Mouse (Mus musculus) MEL (cell line): ENCODE measurements around the gene Arr3. TPM values are rescaled to one million over a fixed set of nuclear protein-coding genes. Genes with fewer than 3 reads are reported as not detected.

Experiments used
- DNase-seq: peaks from one replicate; pipeline ENCODE4 v3.0.0; 2011; ENCODE audit warnings: low read depth, low spot score
- H3K27ac ChIP-seq: 2 replicates; pipeline ENCODE4 v1.5.1; 2012; ENCODE audit warnings: low read depth, mild to moderate bottlenecking, control low read depth, low read length, moderate library complexity; ENCODE audit not compliant: control insufficient read depth
- H3K27me3 ChIP-seq, 2 experiments: fragments of 150-350 bp in 1 of 2; sonication (generic) in 1 of 2; 2 replicates each; pipeline ENCODE4 v1.6.1; 2012; ENCODE audit warnings: low read length in 2 of 2, mild to moderate bottlenecking in 2 of 2, improper control_type of control experiment in 1 of 2, moderate library complexity in 1 of 2; ENCODE audit not compliant: insufficient read depth in 2 of 2, control insufficient read depth in 1 of 2
- H3K36me3 ChIP-seq, 2 experiments: 2 replicates each; pipeline ENCODE4 v1.6.1; 2012 to 2014; ENCODE audit warnings: low read length in 2 of 2, improper control_type of control experiment in 1 of 2, inconsistent platforms in 1 of 2, mild to moderate bottlenecking in 1 of 2; ENCODE audit not compliant: insufficient read depth in 2 of 2, control insufficient read depth in 1 of 2
- H3K4me1 ChIP-seq, 2 experiments: fragments of 150-350 bp in 1 of 2; sonication (generic) in 1 of 2; 2 replicates each; pipeline ENCODE4 v1.6.1; 2012; ENCODE audit warnings: low read length in 2 of 2, improper control_type of control experiment in 1 of 2, mild to moderate bottlenecking in 1 of 2; ENCODE audit not compliant: insufficient read depth in 2 of 2, control insufficient read depth in 1 of 2
- H3K4me3 ChIP-seq, 2 experiments: fragments of 150-350 bp in 1 of 2; sonication (generic) in 1 of 2; 2 replicates each; pipeline ENCODE4 v1.5.1; 2012; ENCODE audit warnings: low read depth in 2 of 2, low read length in 2 of 2, mild to moderate bottlenecking in 2 of 2, moderate library complexity in 2 of 2, control low read depth in 1 of 2, improper control_type of control experiment in 1 of 2; ENCODE audit not compliant: control insufficient read depth in 1 of 2, insufficient read depth in 1 of 2
- H3K79me2 ChIP-seq: 2 replicates; pipeline ENCODE4 v1.6.1; 2012; ENCODE audit warnings: mild to moderate bottlenecking, low read length, moderate library complexity; ENCODE audit not compliant: control insufficient read depth, poor library complexity, insufficient read depth
- H3K9ac ChIP-seq: 2 replicates; pipeline ENCODE4 v1.6.1; 2012; ENCODE audit warnings: low read depth, mild to moderate bottlenecking, control low read depth, low read length, moderate library complexity; ENCODE audit not compliant: control insufficient read depth, poor library complexity, severe bottlenecking
- H3K9me3 ChIP-seq: fragments of 150-350 bp; sonication (generic); replicated peaks from 2 replicates; pipeline ENCODE4 v1.6.1; 2012; ENCODE audit warnings: mild to moderate bottlenecking, low read length, improper control_type of control experiment, moderate library complexity; ENCODE audit not compliant: insufficient read depth
- CHD1 ChIP-seq: IDR thresholded peaks from 2 replicates; pipeline ENCODE4 v1.6.1; 2012; ENCODE audit warnings: low read depth, mild to moderate bottlenecking, inconsistent platforms, low read length, improper control_type of control experiment
- CHD2 ChIP-seq: IDR thresholded peaks from 2 replicates; pipeline ENCODE4 v1.6.1; 2011; ENCODE audit warnings: low read length, improper control_type of control experiment
- CTCF ChIP-seq, 3 experiments: IDR thresholded peaks in 2 of 3; conservative IDR thresholded peaks in 1 of 3; 2 replicates each; pipeline ENCODE4 v1.5.1; 2011 to 2012; ENCODE audit warnings: low read length in 3 of 3, low read depth in 2 of 3, mild to moderate bottlenecking in 2 of 3, improper control_type of control experiment in 1 of 3, inconsistent platforms in 1 of 3, mixed read lengths in 1 of 3, moderate library complexity in 1 of 3; ENCODE audit not compliant: control insufficient read depth in 1 of 3, insufficient read depth in 1 of 3, poor library complexity in 1 of 3, severe bottlenecking in 1 of 3
- E2F4 ChIP-seq: IDR thresholded peaks from 2 replicates; pipeline ENCODE4 v1.6.1; 2011; ENCODE audit warnings: low read depth, low read length, improper control_type of control experiment, borderline replicate concordance
- EP300 ChIP-seq, 2 experiments: IDR thresholded peaks; 2 replicates each; pipeline ENCODE4 v1.6.1; 2011; ENCODE audit warnings: improper control_type of control experiment in 2 of 2, low read length in 2 of 2, low read depth in 1 of 2, mild to moderate bottlenecking in 1 of 2
- ETS1 ChIP-seq: IDR thresholded peaks from 2 replicates; pipeline ENCODE4 v1.6.1; 2012; ENCODE audit warnings: low read depth, mild to moderate bottlenecking, inconsistent platforms, low read length, improper control_type of control experiment, moderate library complexity
- GATA1 ChIP-seq: IDR thresholded peaks from 2 replicates; pipeline ENCODE4 v1.6.1; 2011; ENCODE audit warnings: low read depth, low read length, improper control_type of control experiment
- HCFC1 ChIP-seq: IDR thresholded peaks from 2 replicates; pipeline ENCODE4 v1.6.1; 2012; ENCODE audit warnings: low read depth, mild to moderate bottlenecking, inconsistent platforms, low read length, improper control_type of control experiment, moderate library complexity
- JUND ChIP-seq: IDR thresholded peaks from 2 replicates; pipeline ENCODE4 v1.6.1; 2011; ENCODE audit warnings: low read depth, mild to moderate bottlenecking, improper control_type of control experiment, low read length
- NELFE ChIP-seq: IDR thresholded peaks from 2 replicates; pipeline ENCODE4 v1.6.1; 2011; ENCODE audit warnings: low read depth, low read length, improper control_type of control experiment
- POLR2A ChIP-seq, 2 experiments: IDR thresholded peaks; 2 replicates each; pipeline ENCODE4 v1.6.1; 2011 to 2012; ENCODE audit warnings: low read length in 2 of 2, mild to moderate bottlenecking in 2 of 2, control low read depth in 1 of 2, improper control_type of control experiment in 1 of 2, low read depth in 1 of 2, moderate library complexity in 1 of 2; ENCODE audit not compliant: control insufficient read depth in 1 of 2, insufficient read depth in 1 of 2, poor library complexity in 1 of 2
- POLR2AphosphoS2 ChIP-seq: IDR thresholded peaks from 2 replicates; pipeline ENCODE4 v1.6.1; 2011; ENCODE audit warnings: low read length, improper control_type of control experiment
- RAD21 ChIP-seq: IDR thresholded peaks from 2 replicates; pipeline ENCODE4 v1.6.1; 2011; ENCODE audit warnings: mild to moderate bottlenecking, low read depth, low read length, improper control_type of control experiment
- RCOR1 ChIP-seq: IDR thresholded peaks from 2 replicates; pipeline ENCODE4 v1.6.1; 2012; ENCODE audit warnings: low read depth, mild to moderate bottlenecking, inconsistent platforms, low read length, improper control_type of control experiment
- SIN3A ChIP-seq: IDR thresholded peaks from 2 replicates; pipeline ENCODE4 v1.6.1; 2012; ENCODE audit warnings: low read length, improper control_type of control experiment, inconsistent platforms
- USF1 ChIP-seq: IDR thresholded peaks from 2 replicates; pipeline ENCODE4 v1.6.1; 2014; ENCODE audit warnings: low read depth, mild to moderate bottlenecking, inconsistent platforms, low read length, improper control_type of control experiment, moderate library complexity
- USF2 ChIP-seq, 2 experiments: IDR thresholded peaks; 2 replicates each; pipeline ENCODE4 v1.6.1; 2011 to 2012; ENCODE audit warnings: improper control_type of control experiment in 2 of 2, low read length in 2 of 2, borderline replicate concordance in 1 of 2, inconsistent platforms in 1 of 2, low read depth in 1 of 2, mild to moderate bottlenecking in 1 of 2; ENCODE audit not compliant: insufficient read depth in 1 of 2
- ZKSCAN1 ChIP-seq: IDR thresholded peaks from 2 replicates; pipeline ENCODE4 v1.6.1; 2012; ENCODE audit warnings: low read depth, mild to moderate bottlenecking, inconsistent platforms, low read length, improper control_type of control experiment, moderate library complexity
- ZMIZ1 ChIP-seq: IDR thresholded peaks from 2 replicates; pipeline ENCODE4 v1.6.1; 2012; ENCODE audit warnings: low read depth, mild to moderate bottlenecking, inconsistent platforms, low read length, improper control_type of control experiment, moderate library complexity
- polyA plus RNA-seq, 2 experiments: library from polyadenylated mRNA; stranded (reverse) in 1 of 2; unstranded in 1 of 2; fragments of >175 nt in 1 of 2; fragments of >200 nt in 1 of 2; gene quantifications; 2 replicates each; pipeline versions ENCODE4 v1.2.1 to v1.2.4; 2012; ENCODE audit warnings: low replicate concordance in 2 of 2, low read depth in 1 of 2; ENCODE audit not compliant: insufficient read length in 2 of 2, insufficient read depth in 1 of 2, missing spikeins in 1 of 2
- total RNA-seq: library from RNA; depleted of rRNA; stranded (reverse); fragments of 300-350 nt; gene quantifications from 2 replicates; pipeline ENCODE4 v1.2.3, GENCODE M21; 2012; rRNA removed

Arr3 gene
- total RNA-seq (not detected in 2 replicates), polyA plus RNA-seq (not detected)

- H3K27ac ChIP-seq: no peak within 1 kb of the TSS
- DNase-seq: no peak
- no peak within 1 kb of the TSS for H3K9ac ChIP-seq
- H3K79me2 ChIP-seq: no peaks in the 10 kb centered on the region
- no peaks in the 10 kb centered on the region for H3K9me3 ChIP-seq
- no peaks in the 10 kb centered on the region for H3K4me1 ChIP-seq
- no peaks in the 10 kb centered on the region for H3K36me3 ChIP-seq
- TF ChIP-seq ZMIZ1: no peak
- no peak for TF ChIP-seq CHD2
- TF ChIP-seq ETS1: no peak
- no peak for TF ChIP-seq SIN3A
- no peak for TF ChIP-seq RAD21
- no peak for TF ChIP-seq NELFE
- TF ChIP-seq POLR2A (IDR thresholded peaks at IDR 0.05; ENCODE audit: control insufficient read depth in 1 of 2, insufficient read depth in 1 of 2, low read depth in 1 of 2, low read length in 2 of 2, poor library complexity in 1 of 2): no peak
- TF ChIP-seq POLR2AphosphoS2: no peak
- TF ChIP-seq CTCF (IDR thresholded peaks at IDR 0.05 in 2 of 3, conservative IDR thresholded peaks at IDR 0.05 in 1 of 3; ENCODE audit: control insufficient read depth in 1 of 3, insufficient read depth in 1 of 3, low read depth in 2 of 3, low read length in 3 of 3, poor library complexity in 1 of 3, severe bottlenecking in 1 of 3): no peak
- no peak for TF ChIP-seq USF1
- no peak for TF ChIP-seq ZKSCAN1
- TF ChIP-seq EP300 (IDR thresholded peaks at IDR 0.05; ENCODE audit: low read depth in 1 of 2, low read length in 2 of 2): no peak
- no peak for TF ChIP-seq E2F4
- no peak within 1 kb of the TSS for H3K4me3 ChIP-seq
- no peaks in the 10 kb centered on the region for H3K27me3 ChIP-seq
These were observed at the start of gene Arr3 for GRCm38 (mm10) chrX:100605314-100605713. Gene Arr3 (plus strand): TSS chrX:100605497.

- H3K4me3 ChIP-seq: no peak overlapping the region
- H3K27ac ChIP-seq: no peak overlapping the region
- no peak for TF ChIP-seq EP300 (IDR thresholded peaks at IDR 0.05; ENCODE audit: low read depth in 1 of 2, low read length in 2 of 2)
- no peak for TF ChIP-seq NELFE
- no peak for TF ChIP-seq CHD1
- no peak for TF ChIP-seq HCFC1
- TF ChIP-seq USF2 (IDR thresholded peaks at IDR 0.05; ENCODE audit: borderline replicate concordance in 1 of 2, insufficient read depth in 1 of 2, low read depth in 1 of 2, low read length in 2 of 2): no peak
- TF ChIP-seq JUND: no peak
- no peak for TF ChIP-seq SIN3A
- no peak for TF ChIP-seq USF1
- TF ChIP-seq GATA1: no peak
- no peak for TF ChIP-seq ETS1
- TF ChIP-seq RCOR1: no peak
- H3K9me3 ChIP-seq: no peaks in the 10 kb centered on the region
- no peak overlapping the region for H3K9ac ChIP-seq
- DNase-seq: no peak
- no peaks in the 10 kb centered on the region for H3K79me2 ChIP-seq
- no peaks in the 10 kb centered on the region for H3K36me3 ChIP-seq
- H3K4me1 ChIP-seq: no peaks in the 10 kb centered on the region
- no peaks in the 10 kb centered on the region; a peak in 1 of 4 replicates for H3K27me3 ChIP-seq
These were observed 49.3 kb upstream of the Arr3 start for GRCm38 (mm10) chrX:100556026-100556425.
